Mouse (Mus musculus) heart, embryonic 13.5 days (tissue): Measurements from ENCODE around the gene AL607142.1. TPM values are rescaled to one million over a fixed set of nuclear protein-coding genes. Genes with fewer than 3 reads are reported as not detected.

Experiments
- ATAC-seq: fragments of 200-750 bp; cut with Nextera tagmentation; 2 replicates; pipeline ENCODE4 v1.8.0; 2017; ENCODE audit warnings: moderate TSS enrichment; ENCODE audit not compliant: insufficient number of reproducible peaks, low FRiP score, low TSS enrichment; ENCODE audit errors: extremely low read depth
- H3K27ac ChIP-seq: fragments of 300-500 bp; sonication (generic); replicated peaks from 2 replicates; pipeline ENCODE4 v1.5.1; 2015; ENCODE audit warnings: moderate library complexity, mild to moderate bottlenecking, inconsistent platforms
- H3K27me3 ChIP-seq: fragments of 300-500 bp; sonication (generic); replicated peaks from 2 replicates; pipeline ENCODE4 v1.6.1; 2015; ENCODE audit warnings: mild to moderate bottlenecking, inconsistent platforms
- H3K36me3 ChIP-seq: fragments of 300-500 bp; sonication (generic); 2 replicates; pipeline ENCODE4 v1.6.1; 2015; ENCODE audit warnings: mild to moderate bottlenecking, inconsistent platforms
- H3K4me1 ChIP-seq: fragments of 300-500 bp; sonication (generic); 2 replicates; pipeline ENCODE4 v1.6.1; 2015; ENCODE audit warnings: inconsistent platforms
- H3K4me2 ChIP-seq: fragments of 300-500 bp; sonication (generic); 2 replicates; pipeline ENCODE4 v1.6.1; 2015; ENCODE audit warnings: inconsistent platforms, mild to moderate bottlenecking, moderate library complexity
- H3K4me3 ChIP-seq: fragments of 300-500 bp; sonication (generic); 2 replicates; pipeline ENCODE4 v1.5.1; 2015; ENCODE audit warnings: moderate library complexity, mild to moderate bottlenecking, inconsistent platforms
- H3K9ac ChIP-seq: fragments of 300-500 bp; sonication (generic); 2 replicates; pipeline ENCODE4 v1.6.1; 2015; ENCODE audit warnings: inconsistent platforms, mild to moderate bottlenecking, moderate library complexity
- H3K9me3 ChIP-seq: fragments of 300-500 bp; sonication (generic); 2 replicates; pipeline ENCODE4 v1.6.1; 2016; ENCODE audit warnings: inconsistent platforms
- WGBS: fragments of 180-500 bp; shearing (Covaris S2); methylation state at CpG from one replicate; pipeline ENCODE4 v1.1.7; 2015; ENCODE audit warnings: mixed read lengths; 5-methylcytosine and 5-hydroxymethylcytosine counted together
- polyA plus RNA-seq: library from polyadenylated mRNA; unstranded; fragments of >200 nt; fragmentation: Nextera tagmentation; extraction: Ambion mirVana; gene quantifications from 2 replicates; pipeline ENCODE4 v1.2.1, GENCODE M21; 2015

AL607142.1 gene
- polyA plus RNA-seq, 1 experiment from 2014 or later: not detected

DNA sequence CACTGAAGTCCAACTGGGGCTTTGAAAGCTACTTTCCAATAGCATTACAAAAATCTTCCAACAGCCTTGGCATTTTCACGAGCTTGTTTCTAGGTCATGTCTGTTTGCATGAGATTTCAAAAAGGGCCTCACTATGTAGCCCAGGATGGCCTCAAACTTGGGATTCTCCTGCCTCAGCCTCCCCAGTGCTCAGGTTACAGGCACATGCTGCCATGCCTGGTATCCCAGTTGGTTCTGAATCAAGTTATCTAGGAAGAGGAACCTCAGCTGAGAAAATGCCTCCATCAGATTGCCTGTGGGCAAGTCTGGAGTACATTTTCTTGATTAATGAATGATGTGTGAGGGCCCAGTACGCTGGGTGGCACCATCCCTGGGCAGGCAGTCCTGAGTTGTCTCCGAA is 6.6 kb upstream of the AL607142.1 start:
- H3K27ac ChIP-seq: no peak overlapping the region
- H3K4me2 ChIP-seq: no peak overlapping the region
- 0 out of 2 replicates have a peak, but pooled peaks cover 3% of the 10 kb centered on the region for H3K27me3 ChIP-seq
- H3K36me3 ChIP-seq: no peaks in the 10 kb centered on the region
- H3K4me1 ChIP-seq: 0 out of 2 replicates have a peak, but pooled peaks cover 4% of the 10 kb centered on the region
- WGBS: 71% methylated on average over 3 of the region's 3 CpGs
- H3K9me3 ChIP-seq: no peaks in the 10 kb centered on the region
- H3K4me3 ChIP-seq: no peak overlapping the region
- no peak for ATAC-seq
- no peak overlapping the region for H3K9ac ChIP-seq

DNA sequence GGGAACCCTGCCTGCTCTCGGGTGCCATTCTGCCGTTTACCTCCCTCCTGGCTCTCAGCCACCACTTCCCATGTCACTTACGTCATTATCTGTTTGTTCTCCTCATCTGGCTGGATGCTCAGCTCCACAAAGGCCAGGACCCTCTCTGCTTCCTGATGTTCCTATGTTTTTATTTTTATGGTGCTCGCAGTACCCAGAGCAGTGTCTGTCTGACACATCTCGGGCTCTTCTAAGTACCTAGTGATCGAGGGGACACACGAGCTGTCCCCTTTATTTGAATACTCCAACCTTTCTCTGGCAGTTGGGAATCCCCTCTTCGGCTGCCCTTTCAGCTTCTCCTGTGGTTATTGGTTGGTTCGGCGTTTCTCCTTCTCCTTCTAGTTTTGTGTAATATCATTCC is 6.0 kb upstream of the AL607142.1 start:
- ATAC-seq: no peak
- no peaks in the 10 kb centered on the region for H3K36me3 ChIP-seq
- H3K27me3 ChIP-seq: 0 out of 2 replicates have a peak, but pooled peaks cover 3% of the 10 kb centered on the region
- H3K4me2 ChIP-seq: no peak overlapping the region
- H3K27ac ChIP-seq: no peak overlapping the region
- 63% methylated on average over 10 of the region's 10 CpGs for WGBS
- no peak overlapping the region for H3K4me3 ChIP-seq
- H3K4me1 ChIP-seq: 0 out of 2 replicates have a peak, but pooled peaks cover 4% of the 10 kb centered on the region
- no peak overlapping the region for H3K9ac ChIP-seq
- H3K9me3 ChIP-seq: no peaks in the 10 kb centered on the region

DNA sequence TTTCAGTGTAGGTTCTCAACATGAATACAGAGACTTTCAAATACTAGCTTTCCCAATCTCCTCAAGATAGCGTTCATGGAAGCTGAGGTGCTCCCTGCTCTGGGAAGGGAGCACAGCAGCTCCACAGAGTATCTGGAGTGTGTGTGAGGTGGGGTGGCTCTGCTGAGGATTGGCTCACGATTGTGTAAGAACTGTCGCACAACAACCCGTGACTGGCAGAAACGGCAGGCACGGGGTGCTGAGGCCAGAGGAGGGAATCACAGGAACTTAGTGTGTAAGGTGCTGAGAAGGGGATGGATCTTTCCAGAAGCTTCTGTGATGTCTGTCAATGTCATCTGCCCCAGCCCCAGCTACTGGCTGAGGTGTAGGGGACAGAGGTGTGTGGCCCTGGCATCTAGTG is 3.1 kb upstream of the AL607142.1 start:
- Histone ChIP-seq H3K36me3 (no peaks in the 10 kb centered on the region), H3K9me3 (no peaks in the 10 kb centered on the region), H3K27ac (no peak overlapping the region), H3K4me1 (peaks cover 8% of the 10 kb centered on the region; the same call in 1 of the 2 replicates), H3K4me2 (no peak overlapping the region), H3K27me3 (0 out of 2 replicates have a peak, but pooled peaks cover 3% of the 10 kb centered on the region), H3K4me3 (no peak overlapping the region), H3K9ac (no peak overlapping the region)
- no peak for ATAC-seq
- WGBS: 78% methylated on average over 6 of the region's 6 CpGs

DNA sequence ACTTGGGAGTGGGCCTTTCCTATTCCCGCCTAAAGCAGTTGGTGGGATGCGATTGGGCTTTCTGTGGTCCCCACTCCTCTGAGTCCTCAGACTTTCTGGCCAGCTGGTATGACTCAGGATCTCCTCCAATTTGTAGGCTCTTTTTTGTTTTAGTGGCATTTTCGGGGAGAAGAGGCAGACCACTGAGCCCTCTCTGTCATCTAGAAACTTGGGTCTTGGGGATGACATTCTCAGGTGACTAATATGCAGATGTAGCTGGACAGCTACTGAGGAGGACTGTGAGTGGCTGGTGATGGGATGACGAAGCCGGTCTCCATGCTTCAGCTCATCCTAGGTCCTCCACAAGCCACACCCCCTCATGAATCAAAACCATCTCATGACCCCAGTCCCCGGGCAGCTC is 2.6 kb upstream of the AL607142.1 start:
- no peak overlapping the region for H3K4me3 ChIP-seq
- H3K4me2 ChIP-seq: no peak overlapping the region
- H3K9ac ChIP-seq: no peak overlapping the region
- H3K27me3 ChIP-seq: 0 out of 2 replicates have a peak, but pooled peaks cover 3% of the 10 kb centered on the region
- ATAC-seq: no peak
- no peak overlapping the region for H3K27ac ChIP-seq
- peaks cover 8% of the 10 kb centered on the region; the same call in 1 of the 2 replicates for H3K4me1 ChIP-seq
- 66% methylated on average over 6 of the region's 6 CpGs for WGBS
- no peaks in the 10 kb centered on the region for H3K9me3 ChIP-seq
- H3K36me3 ChIP-seq: no peaks in the 10 kb centered on the region

DNA sequence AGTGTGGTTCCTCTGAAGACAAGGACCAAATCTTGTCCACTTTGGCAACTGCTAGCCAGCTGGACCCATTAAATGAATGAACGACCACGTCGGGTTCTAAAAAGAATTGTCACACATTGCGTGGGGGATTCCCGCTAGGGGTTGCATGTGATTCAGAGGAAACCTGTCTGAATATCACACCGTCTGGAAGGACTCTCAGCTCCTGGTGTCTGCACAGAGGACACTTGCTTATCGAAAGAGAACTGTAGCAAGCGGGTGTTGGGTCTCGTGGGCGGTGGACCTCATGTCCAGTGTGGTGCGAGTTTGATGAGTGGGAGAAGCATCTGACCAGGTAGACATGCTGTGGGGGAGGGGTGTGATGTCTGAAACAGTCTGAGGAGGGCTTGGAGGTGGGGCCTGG is 2.0 kb upstream of the AL607142.1 start:
- ATAC-seq: no peak
- Histone ChIP-seq H3K4me1 (peaks cover 8% of the 10 kb centered on the region; the same call in 1 of the 2 replicates), H3K9ac (no peak overlapping the region), H3K27ac (no peak overlapping the region), H3K36me3 (no peaks in the 10 kb centered on the region), H3K27me3 (0 out of 2 replicates have a peak, but pooled peaks cover 3% of the 10 kb centered on the region), H3K4me3 (no peak overlapping the region), H3K9me3 (no peaks in the 10 kb centered on the region), H3K4me2 (no peak overlapping the region)
- 79% methylated on average over 11 of the region's 11 CpGs for WGBS

DNA sequence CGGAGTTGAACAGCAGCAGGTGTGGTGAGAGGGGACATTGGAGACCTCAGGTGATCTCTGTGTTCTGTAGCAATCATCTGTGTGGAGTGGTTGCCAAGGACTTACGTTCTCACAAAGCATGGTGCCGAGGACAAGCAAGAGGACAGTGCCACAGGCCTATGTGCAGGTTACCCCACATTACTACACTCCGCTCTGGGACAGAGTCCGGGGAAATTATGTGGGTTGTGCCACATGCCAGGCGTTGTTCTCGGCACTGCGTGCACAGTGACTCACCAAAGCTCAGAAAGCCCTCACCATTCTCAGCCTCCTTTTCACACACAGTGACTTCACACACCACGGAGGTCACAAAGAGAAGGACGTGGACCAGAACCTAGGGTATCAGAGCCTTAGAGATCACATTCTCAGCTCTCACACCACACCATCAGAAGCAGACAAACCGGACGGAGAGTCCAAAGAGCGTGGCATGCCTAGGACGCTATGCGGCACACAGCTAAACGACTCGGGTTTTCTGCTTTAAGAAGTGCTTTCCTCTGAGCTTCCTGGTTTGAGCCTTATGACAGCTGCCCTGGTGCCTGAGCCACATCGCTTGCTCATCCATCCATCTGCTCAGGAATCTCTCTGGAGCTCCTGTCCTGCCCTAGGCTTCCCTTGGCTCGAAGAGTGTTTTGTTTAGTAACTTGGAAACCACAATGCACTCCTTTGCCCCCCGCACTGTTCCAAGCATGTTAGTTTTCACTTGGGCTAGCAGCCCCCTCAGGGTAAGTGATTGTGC is 1.3 kb upstream of the AL607142.1 start:
- no peak overlapping the region for H3K4me2 ChIP-seq
- peaks cover 9% of the 10 kb centered on the region for H3K4me1 ChIP-seq
- H3K9me3 ChIP-seq: no peaks in the 10 kb centered on the region
- no peak overlapping the region for H3K4me3 ChIP-seq
- no peak overlapping the region for H3K9ac ChIP-seq
- no peak for ATAC-seq
- H3K36me3 ChIP-seq: no peaks in the 10 kb centered on the region
- 81% methylated on average over 20 of the region's 20 CpGs for WGBS
- H3K27ac ChIP-seq: no peak overlapping the region
- H3K27me3 ChIP-seq: 0 out of 2 replicates have a peak, but pooled peaks cover 3% of the 10 kb centered on the region

DNA sequence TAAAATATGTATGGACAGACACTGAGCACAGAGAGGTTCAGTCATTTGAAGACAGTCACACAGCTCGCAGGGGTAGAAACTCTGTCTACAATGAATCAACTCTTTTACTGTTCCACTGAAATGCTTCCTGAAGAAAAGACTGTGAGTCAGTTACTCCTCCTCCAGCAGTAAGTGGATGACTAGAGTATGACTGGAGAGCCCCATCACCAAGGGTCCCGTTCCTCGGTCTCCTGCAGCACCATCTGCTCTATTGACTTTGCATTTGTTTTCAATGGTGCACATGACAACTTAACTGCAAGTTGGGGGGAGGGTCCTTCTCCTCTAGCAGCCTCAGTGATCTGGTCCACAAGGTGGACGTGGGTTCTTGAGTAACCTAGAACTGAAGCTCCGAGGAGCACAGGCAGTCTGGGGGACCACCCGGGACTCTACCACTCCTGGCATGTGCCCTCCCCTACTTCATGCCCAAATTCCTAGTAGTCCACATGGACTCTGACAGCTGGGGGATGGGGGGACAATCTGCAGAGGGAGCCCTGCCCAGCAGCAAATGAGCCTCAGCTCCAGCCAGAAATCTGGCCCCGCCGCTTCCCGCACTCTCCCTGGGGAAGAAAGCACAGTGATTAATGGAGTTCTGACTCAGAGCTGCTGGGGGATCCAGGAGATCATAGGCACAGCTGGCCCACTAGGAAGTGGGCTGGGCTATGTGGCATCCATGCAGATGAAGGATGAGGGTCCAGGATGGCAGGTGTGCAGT is 2.2 kb downstream of the AL607142.1 start:
- H3K4me3 ChIP-seq: no peak overlapping the region
- H3K27ac ChIP-seq: no peak overlapping the region
- H3K4me1 ChIP-seq: peaks cover 29% of the 10 kb centered on the region
- H3K4me2 ChIP-seq: no peak overlapping the region
- no peak overlapping the region for H3K9ac ChIP-seq
- H3K9me3 ChIP-seq: no peaks in the 10 kb centered on the region
- no peaks in the 10 kb centered on the region for H3K27me3 ChIP-seq
- ATAC-seq: no peak
- no peaks in the 10 kb centered on the region for H3K36me3 ChIP-seq
- WGBS: 80% methylated on average over 9 of the region's 9 CpGs

DNA sequence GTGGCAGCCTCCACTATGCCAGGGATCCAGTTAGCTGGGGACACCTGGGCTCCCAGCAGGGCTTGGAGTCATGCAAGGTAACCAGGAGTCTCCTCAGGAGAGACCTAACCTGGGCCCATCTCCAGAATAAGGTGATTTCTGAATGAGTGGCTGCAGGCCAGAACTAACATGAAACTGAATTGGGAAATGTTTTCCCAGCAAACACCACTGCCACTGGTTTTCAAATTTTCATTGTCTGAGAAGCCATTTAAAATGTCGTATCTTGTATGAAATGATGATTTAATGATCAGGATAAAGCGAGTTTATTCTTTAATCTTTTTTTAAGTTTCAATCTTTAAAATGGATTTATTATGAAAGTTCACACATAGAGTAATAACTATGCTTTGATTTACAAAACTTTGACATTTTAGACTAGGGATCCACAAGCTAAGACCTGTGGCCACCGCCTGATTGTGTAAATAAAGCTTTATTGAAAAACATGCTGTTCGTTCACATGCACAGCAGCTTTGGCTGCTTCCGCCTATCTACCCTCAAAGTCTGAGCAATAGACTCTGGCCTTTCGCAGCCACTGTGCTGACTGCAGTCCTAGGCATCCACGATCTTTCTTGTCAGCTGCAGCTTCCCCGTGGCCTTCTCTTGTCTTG is 2.9 kb downstream of the AL607142.1 start:
- H3K27ac ChIP-seq: no peak overlapping the region
- no peak overlapping the region for H3K4me2 ChIP-seq
- WGBS: 78% methylated on average over 8 of the region's 8 CpGs
- peaks cover 29% of the 10 kb centered on the region for H3K4me1 ChIP-seq
- H3K9ac ChIP-seq: no peak overlapping the region
- H3K4me3 ChIP-seq: no peak overlapping the region
- ATAC-seq: no peak
- H3K36me3 ChIP-seq: no peaks in the 10 kb centered on the region
- H3K9me3 ChIP-seq: no peaks in the 10 kb centered on the region
- no peaks in the 10 kb centered on the region for H3K27me3 ChIP-seq

DNA sequence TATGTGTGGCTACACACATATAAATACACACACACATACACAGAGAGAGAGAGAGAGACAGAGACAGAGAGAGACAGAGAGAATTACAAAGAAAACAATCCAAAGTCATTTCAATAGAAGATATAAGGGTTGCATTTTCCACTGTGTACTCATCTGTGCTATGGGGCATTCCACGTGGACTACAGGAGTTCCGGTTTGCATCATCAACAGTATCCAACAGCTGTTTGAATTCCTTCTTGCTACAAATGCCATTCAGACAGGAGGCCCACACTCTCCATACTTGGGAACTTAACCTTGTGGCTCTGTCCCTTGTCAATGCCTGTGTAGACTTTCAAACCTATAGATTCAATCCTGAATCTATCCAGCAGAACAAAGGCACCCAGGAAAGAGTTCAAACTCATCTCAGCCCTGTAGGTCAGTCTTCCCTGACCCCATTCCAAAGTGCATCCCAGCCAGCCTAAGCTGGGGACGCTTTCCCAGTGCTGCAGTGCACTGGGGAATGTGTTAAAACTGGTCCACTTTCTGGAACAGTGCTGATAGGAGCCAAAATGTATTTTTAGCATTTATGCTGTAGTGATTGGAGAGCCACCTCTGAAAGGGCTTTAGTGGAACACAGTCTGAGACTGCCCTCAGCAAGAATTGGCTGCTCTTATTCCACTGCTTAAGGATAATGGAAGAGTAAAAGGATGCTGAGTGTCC is 4.2 kb downstream of the AL607142.1 start:
- peak overlapping the region; percentile 82 for H3K27ac ChIP-seq
- WGBS: 37% methylated on average over 3 of the region's 3 CpGs
- H3K9ac ChIP-seq: 0 out of 2 replicates have a peak overlapping the region, but pooled peaks have one; percentile 20
- H3K9me3 ChIP-seq: no peaks in the 10 kb centered on the region
- no peak overlapping the region for H3K4me3 ChIP-seq
- H3K4me1 ChIP-seq: peaks cover 29% of the 10 kb centered on the region
- peak overlapping the region; percentile 8; the same call in 1 of the 2 replicates for H3K4me2 ChIP-seq
- H3K27me3 ChIP-seq: no peaks in the 10 kb centered on the region
- no peak for ATAC-seq
- no peaks in the 10 kb centered on the region for H3K36me3 ChIP-seq

DNA sequence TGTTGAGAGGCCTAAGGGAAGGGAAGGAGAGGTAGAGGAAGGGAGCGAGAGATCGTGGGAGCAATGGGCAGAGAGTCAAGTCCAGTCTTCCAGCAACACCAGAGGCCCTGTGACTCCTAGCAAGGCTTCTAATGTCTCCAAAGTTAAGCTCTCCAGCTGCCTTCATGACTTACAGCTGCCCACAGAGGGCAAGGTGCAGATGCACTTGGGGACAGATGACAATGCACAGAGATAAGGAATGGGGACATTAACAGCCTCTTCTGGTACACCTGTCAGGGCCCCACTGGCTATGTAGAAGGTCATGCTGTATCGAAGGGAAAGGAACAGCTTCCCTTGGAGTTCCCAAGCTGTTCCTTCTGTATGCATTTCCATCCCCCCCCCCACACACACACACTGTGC is 4.8 kb downstream of the AL607142.1 start:
- Histone ChIP-seq H3K4me1 (peaks cover 29% of the 10 kb centered on the region), H3K4me3 (no peak overlapping the region), H3K36me3 (no peaks in the 10 kb centered on the region), H3K27me3 (no peaks in the 10 kb centered on the region), H3K4me2 (peak overlapping the region; percentile 8; the same call in 1 of the 2 replicates), H3K27ac (peak overlapping the region; percentile 82), H3K9ac (peak overlapping the region; percentile 20; the same call in 1 of the 2 replicates), H3K9me3 (no peaks in the 10 kb centered on the region)
- WGBS: 58% methylated on average over 3 of the region's 3 CpGs
- ATAC-seq: no peak
